Mouse (Mus musculus): ENCODE data around the gene Foxn3. TPM values are rescaled to one million over a fixed set of nuclear protein-coding genes. Genes with fewer than 3 reads are reported as not detected.

Foxn3 gene
- total and polyA plus RNA-seq, 2 experiments from 2014 or later = 50.4 to 69.0 TPM

- H3K4me1 ChIP-seq (ENCODE audit: insufficient read depth, low read length) = peaks cover 18% of the 10 kb centered on the region
- WGBS = 65% methylated on average over 10 of the region's 10 CpGs
- no peaks in the 10 kb centered on the region for H3K9me3 ChIP-seq (ENCODE audit: low read length)
- H3K4me2 ChIP-seq (ENCODE audit: low read depth, low read length) = no peak overlapping the region
- no peak for ATAC-seq
- H3K27ac ChIP-seq = no peak overlapping the region
- DNase-seq (ENCODE audit: low spot score) = no peak
- H3K9ac ChIP-seq (replicated peaks; ENCODE audit: low read length) = no peak overlapping the region
- no peak overlapping the region for H3K4me3 ChIP-seq (ENCODE audit: low read length)
- TF ChIP-seq CTCF (IDR thresholded peaks at IDR 0.05; ENCODE audit: low read depth) = no peak
- no peaks in the 10 kb centered on the region for H3K27me3 ChIP-seq (ENCODE audit: insufficient read depth, low read length)
- no peaks in the 10 kb centered on the region for H3K36me3 ChIP-seq (ENCODE audit: insufficient read depth, low read length)
Measured at GRCm38 (mm10) chr12:99377069-99377468, 186.3 kb downstream of the Foxn3 start.

GRCm38 (mm10) chr12:99375878-99376454, 187.4 kb downstream of the Foxn3 start:
- H3K27me3 ChIP-seq (ENCODE audit: insufficient read depth, low read length) = no peaks in the 10 kb centered on the region
- H3K4me1 ChIP-seq (ENCODE audit: insufficient read depth, low read length) = peaks cover 19% of the 10 kb centered on the region
- no peak overlapping the region for H3K9ac ChIP-seq (replicated peaks; ENCODE audit: low read length)
- TF ChIP-seq CTCF (IDR thresholded peaks at IDR 0.05; ENCODE audit: low read depth) = no peak
- H3K9me3 ChIP-seq (ENCODE audit: low read length) = no peaks in the 10 kb centered on the region
- DNase-seq (ENCODE audit: low spot score) (peak; percentile 70), ATAC-seq (peak; percentile 66)
- H3K27ac ChIP-seq = no peak overlapping the region
- 49% methylated on average over 8 of the region's 8 CpGs for WGBS
- no peak overlapping the region for H3K4me3 ChIP-seq (ENCODE audit: low read length)
- no peaks in the 10 kb centered on the region for H3K36me3 ChIP-seq (ENCODE audit: insufficient read depth, low read length)
- no peak overlapping the region for H3K4me2 ChIP-seq (ENCODE audit: low read depth, low read length)

GRCm38 (mm10) chr12:99375426-99375825, 188.0 kb downstream of the Foxn3 start:
- H3K4me2 ChIP-seq (ENCODE audit: low read depth, low read length) = no peak overlapping the region
- no peaks in the 10 kb centered on the region for H3K36me3 ChIP-seq (ENCODE audit: insufficient read depth, low read length)
- no peak overlapping the region for H3K27ac ChIP-seq
- no peaks in the 10 kb centered on the region for H3K9me3 ChIP-seq (ENCODE audit: low read length)
- ATAC-seq (peak; percentile 14; the same call in 1 of the 2 replicates), DNase-seq (ENCODE audit: low spot score) (no peak)
- no peak for TF ChIP-seq CTCF (IDR thresholded peaks at IDR 0.05; ENCODE audit: low read depth)
- H3K27me3 ChIP-seq (ENCODE audit: insufficient read depth, low read length) = no peaks in the 10 kb centered on the region
- 82% methylated on average over 6 of the region's 6 CpGs for WGBS
- no peak overlapping the region for H3K9ac ChIP-seq (replicated peaks; ENCODE audit: low read length)
- H3K4me3 ChIP-seq (ENCODE audit: low read length) = no peak overlapping the region
- H3K4me1 ChIP-seq (ENCODE audit: insufficient read depth, low read length) = peaks cover 22% of the 10 kb centered on the region

GRCm38 (mm10) chr12:99374099-99374600, 189.2 kb downstream of the Foxn3 start:
- TF ChIP-seq CTCF (IDR thresholded peaks at IDR 0.05; ENCODE audit: low read depth) = peak; percentile 33; the same call in 1 of the 2 replicates
- Histone ChIP-seq H3K27ac (peak overlapping the region; percentile 51; the same call in 1 of the 2 replicates), H3K4me2 (ENCODE audit: low read depth, low read length) (no peak overlapping the region), H3K4me3 (ENCODE audit: low read length) (no peak overlapping the region), H3K36me3 (ENCODE audit: insufficient read depth, low read length) (no peaks in the 10 kb centered on the region), H3K4me1 (ENCODE audit: insufficient read depth, low read length) (peaks cover 18% of the 10 kb centered on the region), H3K9ac (replicated peaks; ENCODE audit: low read length) (no peak overlapping the region), H3K9me3 (ENCODE audit: low read length) (no peaks in the 10 kb centered on the region), H3K27me3 (ENCODE audit: insufficient read depth, low read length) (no peaks in the 10 kb centered on the region)
- 51% methylated on average over 12 of the region's 12 CpGs for WGBS
- DNase-seq (ENCODE audit: low spot score) (peak; percentile 76), ATAC-seq (peak; percentile 41)

- no peaks in the 10 kb centered on the region for H3K36me3 ChIP-seq (ENCODE audit: insufficient read depth, low read length)
- 56% methylated on average over 4 of the region's 4 CpGs for WGBS
- ATAC-seq = no peak
- 0 out of 2 replicates have a peak overlapping the region, but pooled peaks have one; percentile 51 for H3K27ac ChIP-seq
- H3K9me3 ChIP-seq (ENCODE audit: low read length) = no peaks in the 10 kb centered on the region
- H3K4me2 ChIP-seq (ENCODE audit: low read depth, low read length) = no peak overlapping the region
- no peak overlapping the region for H3K9ac ChIP-seq (replicated peaks; ENCODE audit: low read length)
- no peaks in the 10 kb centered on the region for H3K27me3 ChIP-seq (ENCODE audit: insufficient read depth, low read length)
- DNase-seq (ENCODE audit: low spot score) = no peak
- H3K4me3 ChIP-seq (ENCODE audit: low read length) = no peak overlapping the region
- peaks cover 18% of the 10 kb centered on the region for H3K4me1 ChIP-seq (ENCODE audit: insufficient read depth, low read length)
- TF ChIP-seq CTCF (IDR thresholded peaks at IDR 0.05; ENCODE audit: low read depth) = no peak
Measured at GRCm38 (mm10) chr12:99373584-99373983, 189.8 kb downstream of the Foxn3 start.

GRCm38 (mm10) chr12:99371500-99371899, 191.9 kb downstream of the Foxn3 start:
- DNase-seq (ENCODE audit: low spot score) (no peak), ATAC-seq (no peak)
- WGBS = 83% methylated on average over 5 of the region's 5 CpGs
- H3K36me3 ChIP-seq (ENCODE audit: insufficient read depth, low read length) = no peaks in the 10 kb centered on the region
- no peak overlapping the region for H3K9ac ChIP-seq (replicated peaks; ENCODE audit: low read length)
- peaks cover 15% of the 10 kb centered on the region for H3K4me1 ChIP-seq (ENCODE audit: insufficient read depth, low read length)
- TF ChIP-seq CTCF (IDR thresholded peaks at IDR 0.05; ENCODE audit: low read depth) = no peak
- H3K9me3 ChIP-seq (ENCODE audit: low read length) = no peaks in the 10 kb centered on the region
- no peak overlapping the region for H3K27ac ChIP-seq
- no peak overlapping the region for H3K4me3 ChIP-seq (ENCODE audit: low read length)
- no peak overlapping the region for H3K4me2 ChIP-seq (ENCODE audit: low read depth, low read length)
- no peaks in the 10 kb centered on the region for H3K27me3 ChIP-seq (ENCODE audit: insufficient read depth, low read length)

- H3K9me3 ChIP-seq (ENCODE audit: low read length) = no peaks in the 10 kb centered on the region
- WGBS = 90% methylated on average over 10 of the region's 10 CpGs
- H3K36me3 ChIP-seq (ENCODE audit: insufficient read depth, low read length) = no peaks in the 10 kb centered on the region
- H3K4me2 ChIP-seq (ENCODE audit: low read depth, low read length) = no peak overlapping the region
- no peak for TF ChIP-seq CTCF (IDR thresholded peaks at IDR 0.05; ENCODE audit: low read depth)
- H3K27ac ChIP-seq = no peak overlapping the region
- ATAC-seq (no peak), DNase-seq (ENCODE audit: low spot score) (no peak)
- peaks cover 8% of the 10 kb centered on the region; the same call in 1 of the 2 replicates for H3K4me1 ChIP-seq (ENCODE audit: insufficient read depth, low read length)
- no peak overlapping the region for H3K4me3 ChIP-seq (ENCODE audit: low read length)
- H3K27me3 ChIP-seq (ENCODE audit: insufficient read depth, low read length) = no peaks in the 10 kb centered on the region
- no peak overlapping the region for H3K9ac ChIP-seq (replicated peaks; ENCODE audit: low read length)
Measured at GRCm38 (mm10) chr12:99368251-99368650, 195.1 kb downstream of the Foxn3 start.
